Mouse (Mus musculus) liver, postnatal 0 days (tissue): ENCODE results near the gene Ccdc110.

Experiments
- CTCF ChIP-seq: sonication (generic); IDR thresholded peaks from 2 replicates; pipeline ENCODE4 v1.5.1; 2016; ENCODE audit warnings: antibody characterized with exemption, low read depth
- EP300 ChIP-seq: IDR thresholded peaks from 2 replicates; pipeline ENCODE4 v1.6.1; 2016; ENCODE audit warnings: antibody characterized with exemption, low read depth, mild to moderate bottlenecking

DNA sequence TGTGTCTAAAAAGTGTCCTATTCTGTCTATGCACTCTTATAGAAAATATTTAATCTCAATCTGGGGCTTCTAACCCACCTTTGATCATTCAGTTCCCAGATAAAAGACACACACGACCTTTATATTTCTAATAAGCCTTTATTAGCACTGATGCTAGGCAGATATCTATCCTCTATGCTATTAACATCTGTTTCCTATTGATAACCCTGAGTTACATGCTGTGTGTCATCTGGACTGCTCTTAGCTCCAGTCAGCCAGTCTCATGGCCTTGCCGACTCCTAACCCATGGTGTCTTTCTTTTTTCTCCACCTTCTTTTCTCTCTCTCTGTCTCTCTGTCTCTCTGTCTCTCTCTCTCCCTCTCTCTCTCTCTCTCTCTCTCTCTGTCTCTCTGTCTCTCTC is 53.8 kb downstream of the Ccdc110 start:
- TF ChIP-seq CTCF (no peak), EP300 (no peak)
